Mouse (Mus musculus) CD4-positive, CD25-positive, alpha-beta regulatory T cell (primary cell): ENCODE results near the gene Fads6. TPM values are rescaled to one million over a fixed set of nuclear protein-coding genes. Genes with fewer than 3 reads are reported as not detected.

Source experiments
- polyA plus RNA-seq: library from polyadenylated mRNA; unstranded; fragments of 100-300 nt; shearing (Covaris generic); gene quantifications from one replicate; pipeline ENCODE4 v1.2.1, GENCODE M21; 2017

Fads6 gene
- polyA plus RNA-seq, result 0.96 TPM

GRCm38 (mm10) chr11:115297214-115297826 lies at the start of gene Fads6:
Fads6 (minus strand) TSS chr11:115297663.

GRCm38 (mm10) chr11:115334531-115334930 lies 37.1 kb upstream of the Fads6 start, which contains the start of gene Otop3:
Otop3 (plus strand) TSS chr11:115334731.

GRCm38 (mm10) chr11:115321906-115322693 lies 24.6 kb upstream of the Fads6 start, which contains the start of gene Ush1g:
Ush1g (minus strand) TSS chr11:115322041.

GRCm38 (mm10) chr11:115306863-115307262 lies 9.4 kb upstream of the Fads6 start, which contains the start of gene Otop2:
Otop2 (plus strand) TSS chr11:115307163.

GRCm38 (mm10) chr11:115276780-115277603 lies 20.5 kb downstream of the Fads6 start, which contains the start of gene Fdxr:
Fdxr (minus strand) TSS chr11:115277050.

GRCm38 (mm10) chr11:115267061-115267883 lies 30.2 kb downstream of the Fads6 start, which contains the start of gene Grin2c:
Grin2c (minus strand) TSS chr11:115267243.

Other genes with a start within 250 kb of the Fads6 start
- not detected for gene Cd300ld3, start 249.3 kb downstream of the Fads6 start, polyA plus RNA-seq
- gene Cd300e, start 235.5 kb downstream of the Fads6 start, polyA plus RNA-seq, result 0.19 TPM
- 206 TPM for gene Rab37, start 206.2 kb downstream of the Fads6 start, polyA plus RNA-seq
- 1.1 TPM for gene Cd300lf, start 163.7 kb downstream of the Fads6 start, polyA plus RNA-seq
- 474 TPM for gene Slc9a3r1, start 134.3 kb downstream of the Fads6 start, polyA plus RNA-seq
- gene Tmem104, start 110.2 kb downstream of the Fads6 start, polyA plus RNA-seq, result 15.9 TPM
- 11.9 TPM for gene Nat9, start 109.8 kb downstream of the Fads6 start, polyA plus RNA-seq
- gene Grin2c, start 30.4 kb downstream of the Fads6 start, polyA plus RNA-seq, result not detected
- gene Fdxr, start 20.6 kb downstream of the Fads6 start, polyA plus RNA-seq, result 31.7 TPM
- gene Otop2, start 9.5 kb upstream of the Fads6 start, polyA plus RNA-seq, result not detected
- gene Ush1g, start 24.4 kb upstream of the Fads6 start, polyA plus RNA-seq, result not detected
- not detected for gene Otop3, start 37.1 kb upstream of the Fads6 start, polyA plus RNA-seq
- 7.6 TPM for gene Hid1, start 70.1 kb upstream of the Fads6 start, polyA plus RNA-seq
- 0.12 TPM for gene Cdr2l, start 84.3 kb upstream of the Fads6 start, polyA plus RNA-seq
- 153 TPM for gene Mrpl58, start 106.1 kb upstream of the Fads6 start, polyA plus RNA-seq
- gene Atp5h, start 122.3 kb upstream of the Fads6 start, polyA plus RNA-seq, result 651 TPM
- 81.2 TPM for gene Kctd2, start 122.5 kb upstream of the Fads6 start, polyA plus RNA-seq
- not detected for gene Trim80, start 142.9 kb upstream of the Fads6 start, polyA plus RNA-seq
- gene Slc16a5, start 164.8 kb upstream of the Fads6 start, polyA plus RNA-seq, result 11.8 TPM
- gene Armc7, start 178.0 kb upstream of the Fads6 start, polyA plus RNA-seq, result 98.4 TPM
- 365 TPM for gene Nt5c, start 194.2 kb upstream of the Fads6 start, polyA plus RNA-seq
- gene Jpt1, start 216.7 kb upstream of the Fads6 start, polyA plus RNA-seq, result 576 TPM
- gene Sumo2, start 238.6 kb upstream of the Fads6 start, polyA plus RNA-seq, result 758 TPM